Mouse (Mus musculus): Measurements from ENCODE around the gene Pomc.
"Not testable (repeated sequence)": the region's sequence is repeated elsewhere in the genome, so short reads cannot be mapped to it uniquely, and the experiment has no call there.

Pomc gene

GRCm38 (mm10) chr12:3973169-3973568, 18.4 kb downstream of the Pomc start:
- DNase-seq, result not testable (repeated sequence)

- no peak for DNase-seq
Measured at GRCm38 (mm10) chr12:3980991-3981349, 26.2 kb downstream of the Pomc start.

- DNase-seq, result peak; percentile 63 to 66
Measured at GRCm38 (mm10) chr12:3981350-3982131, 26.8 kb downstream of the Pomc start.

- no peak for DNase-seq
Measured at GRCm38 (mm10) chr12:3982257-3982656, 27.5 kb downstream of the Pomc start.

GRCm38 (mm10) chr12:3983736-3984135, 29.0 kb downstream of the Pomc start:
- peak; percentile 88 to 91 for DNase-seq

- no peak for DNase-seq
Measured at GRCm38 (mm10) chr12:3984446-3984845, 29.7 kb downstream of the Pomc start.

- no peak for DNase-seq
Measured at GRCm38 (mm10) chr12:3989943-3990342, 35.2 kb downstream of the Pomc start.

GRCm38 (mm10) chr12:3991047-3991446, 36.3 kb downstream of the Pomc start:
- no peak for DNase-seq

- no peak for DNase-seq
Measured at GRCm38 (mm10) chr12:3996749-3997148, 42.0 kb downstream of the Pomc start.

GRCm38 (mm10) chr12:4000406-4000805, 45.7 kb downstream of the Pomc start:
- no peak for DNase-seq

GRCm38 (mm10) chr12:4004648-4005047, 49.9 kb downstream of the Pomc start:
- no peak for DNase-seq

GRCm38 (mm10) chr12:4006079-4006478, 51.3 kb downstream of the Pomc start:
- DNase-seq, result no peak

GRCm38 (mm10) chr12:4007181-4007580, 52.4 kb downstream of the Pomc start:
- DNase-seq, result no peak

- DNase-seq, result no peak
Measured at GRCm38 (mm10) chr12:4007766-4008165, 53.0 kb downstream of the Pomc start.

GRCm38 (mm10) chr12:4008731-4009130, 54.0 kb downstream of the Pomc start:
- DNase-seq, result no peak

Data from B cell, adult 2 months (primary cell).